Mouse (Mus musculus) heart, adult 10 weeks (tissue): ENCODE measurements around the gene Zdhhc20. TPM values are rescaled to one million over a fixed set of nuclear protein-coding genes. Genes with fewer than 3 reads are reported as not detected.

Source experiments
- polyA plus RNA-seq: library from polyadenylated mRNA; stranded (reverse); fragments of 350-450 nt; fragmentation: Illumina TruSeq; extraction: RNeasy Lipid Tissue Mini Kit (QIAGEN cat#74804); gene quantifications from one replicate; pipeline ENCODE4 v1.2.3, GENCODE M21; 2014; ENCODE audit warnings: low read depth, low replicate concordance

The Zdhhc20 gene
- 10.3 TPM for polyA plus RNA-seq

GRCm38 (mm10) chr14:57890011-57890842 is at the start of gene Zdhhc20:
Gene Zdhhc20 (minus strand): TSS chr14:57890276.

GRCm38 (mm10) chr14:57825788-57826751 is 64.0 kb downstream of the Zdhhc20 start, which contains the start of the genes Ska3 and Mrpl57:
Gene Ska3 (minus strand): TSS chr14:57826185.
Gene Mrpl57 (plus strand): TSS chr14:57826234.

GRCm38 (mm10) chr14:57797991-57798931 is 91.8 kb downstream of the Zdhhc20 start, which contains the start of gene Sap18:
Gene Sap18 (plus strand): TSS chr14:57798180.

Other genes starting within 250 kb of the Zdhhc20 start
- 7.1 TPM for gene Xpo4, start 224.8 kb downstream of the Zdhhc20 start, polyA plus RNA-seq
- gene Gm49361, start 144.2 kb downstream of the Zdhhc20 start, polyA plus RNA-seq = not detected
- gene Lats2, start 131.9 kb downstream of the Zdhhc20 start, polyA plus RNA-seq = 21.7 TPM
- gene Sap18, start 92.1 kb downstream of the Zdhhc20 start, polyA plus RNA-seq = 119 TPM
- not detected for gene Ska3, start 64.1 kb downstream of the Zdhhc20 start, polyA plus RNA-seq
- 48.7 TPM for gene Mrpl57, start 64.0 kb downstream of the Zdhhc20 start, polyA plus RNA-seq
- 81.6 TPM for gene Micu2, start 109.0 kb upstream of the Zdhhc20 start, polyA plus RNA-seq
- gene Fgf9, start 180.3 kb upstream of the Zdhhc20 start, polyA plus RNA-seq = 5.3 TPM